Mouse (Mus musculus): Measurements from ENCODE around the gene Rab40b. TPM values are rescaled to one million over a fixed set of nuclear protein-coding genes. Genes with fewer than 3 reads are reported as not detected.

The Rab40b gene
- polyA plus RNA-seq (2012; rRNA removed), result 0.32 and 0.47 TPM in 2 replicates

- no peak within 1 kb of the TSS for H3K27ac ChIP-seq (ENCODE audit: control insufficient read depth, insufficient read depth, low read depth, low read length)
- H3K36me3 ChIP-seq (ENCODE audit: control insufficient read depth, insufficient read depth, low read length), result no peaks in the 10 kb centered on the region
- peaks cover 8% of the 10 kb centered on the region for H3K4me1 ChIP-seq (ENCODE audit: control insufficient read depth, insufficient read depth, low read length)
Observed at GRCm38 (mm10) chr11:121387750-121388553, at the start of gene Rab40b. Gene Rab40b, minus strand, starts transcription at chr11:121388251.

GRCm38 (mm10) chr11:121437236-121437635 is 49.2 kb upstream of the Rab40b start:
- Histone ChIP-seq H3K4me1 (ENCODE audit: control insufficient read depth, insufficient read depth, low read length) (peaks cover 5% of the 10 kb centered on the region), H3K4me3 (ENCODE audit: control insufficient read depth, low read depth, low read length) (no peak overlapping the region), H3K27ac (ENCODE audit: control insufficient read depth, insufficient read depth, low read depth, low read length) (no peak overlapping the region), H3K27me3 (ENCODE audit: control insufficient read depth, insufficient read depth, low read length) (no peaks in the 10 kb centered on the region), H3K36me3 (ENCODE audit: control insufficient read depth, insufficient read depth, low read length) (no peaks in the 10 kb centered on the region)
- TF ChIP-seq POLR2A (IDR thresholded peaks at IDR 0.05; ENCODE audit: control insufficient read depth, low read depth, low read length) (no peak), CTCF (IDR thresholded peaks at IDR 0.05; ENCODE audit: control insufficient read depth, insufficient read depth, insufficient replicate concordance, low read depth, low read length) (no peak)

More at GRCm38 (mm10) chr11:121387750-121388553, at the start of gene Rab40b:
- Histone ChIP-seq H3K27me3 (ENCODE audit: control insufficient read depth, insufficient read depth, low read length) (no peaks in the 10 kb centered on the region), H3K4me3 (ENCODE audit: control insufficient read depth, low read depth, low read length) (peak within 1 kb of the TSS; percentile 56)
- TF ChIP-seq POLR2A (IDR thresholded peaks at IDR 0.05; ENCODE audit: control insufficient read depth, low read depth, low read length), result no peak
- no peak for TF ChIP-seq CTCF (IDR thresholded peaks at IDR 0.05; ENCODE audit: control insufficient read depth, insufficient read depth, insufficient replicate concordance, low read depth, low read length)

- Histone ChIP-seq H3K4me3 (ENCODE audit: control insufficient read depth, low read depth, low read length) (peak within 1 kb of the TSS; percentile 9), H3K36me3 (ENCODE audit: control insufficient read depth, insufficient read depth, low read length) (no peaks in the 10 kb centered on the region; the same call in 1 of the 2 replicates), H3K27ac (ENCODE audit: control insufficient read depth, insufficient read depth, low read depth, low read length) (no peak within 1 kb of the TSS), H3K27me3 (ENCODE audit: control insufficient read depth, insufficient read depth, low read length) (no peaks in the 10 kb centered on the region), H3K4me1 (ENCODE audit: control insufficient read depth, insufficient read depth, low read length) (peaks cover 5% of the 10 kb centered on the region)
- TF ChIP-seq CTCF (IDR thresholded peaks at IDR 0.05; ENCODE audit: control insufficient read depth, insufficient read depth, insufficient replicate concordance, low read depth, low read length) (no peak), POLR2A (IDR thresholded peaks at IDR 0.05; ENCODE audit: control insufficient read depth, low read depth, low read length) (no peak)
Observed at GRCm38 (mm10) chr11:121434156-121435155, 46.4 kb upstream of the Rab40b start, which contains the start of gene Fn3k. Gene Fn3k, plus strand, starts transcription at chr11:121434913.

- H3K27ac ChIP-seq (ENCODE audit: control insufficient read depth, insufficient read depth, low read depth, low read length), result no peak overlapping the region
- H3K4me3 ChIP-seq (ENCODE audit: control insufficient read depth, low read depth, low read length), result no peak overlapping the region
- H3K4me1 ChIP-seq (ENCODE audit: control insufficient read depth, insufficient read depth, low read length), result peaks cover 5% of the 10 kb centered on the region
- TF ChIP-seq POLR2A (IDR thresholded peaks at IDR 0.05; ENCODE audit: control insufficient read depth, low read depth, low read length), result no peak
- TF ChIP-seq CTCF (IDR thresholded peaks at IDR 0.05; ENCODE audit: control insufficient read depth, insufficient read depth, insufficient replicate concordance, low read depth, low read length), result no peak
- no peaks in the 10 kb centered on the region; the same call in 1 of the 2 replicates for H3K36me3 ChIP-seq (ENCODE audit: control insufficient read depth, insufficient read depth, low read length)
- H3K27me3 ChIP-seq (ENCODE audit: control insufficient read depth, insufficient read depth, low read length), result no peaks in the 10 kb centered on the region
Observed at GRCm38 (mm10) chr11:121433397-121433796, 45.3 kb upstream of the Rab40b start.

GRCm38 (mm10) chr11:121421553-121422173 is 33.6 kb upstream of the Rab40b start:
- H3K27me3 ChIP-seq (ENCODE audit: control insufficient read depth, insufficient read depth, low read length), result no peaks in the 10 kb centered on the region
- TF ChIP-seq CTCF (IDR thresholded peaks at IDR 0.05; ENCODE audit: control insufficient read depth, insufficient read depth, insufficient replicate concordance, low read depth, low read length) (no peak), POLR2A (IDR thresholded peaks at IDR 0.05; ENCODE audit: control insufficient read depth, low read depth, low read length) (no peak)
- peak overlapping the region; percentile 91 for H3K4me3 ChIP-seq (ENCODE audit: control insufficient read depth, low read depth, low read length)
- H3K36me3 ChIP-seq (ENCODE audit: control insufficient read depth, insufficient read depth, low read length), result no peaks in the 10 kb centered on the region; the same call in 1 of the 2 replicates
- H3K27ac ChIP-seq (ENCODE audit: control insufficient read depth, insufficient read depth, low read depth, low read length), result peak overlapping the region; percentile 64
- peaks cover 4% of the 10 kb centered on the region for H3K4me1 ChIP-seq (ENCODE audit: control insufficient read depth, insufficient read depth, low read length)

- Histone ChIP-seq H3K27me3 (ENCODE audit: control insufficient read depth, insufficient read depth, low read length) (no peaks in the 10 kb centered on the region), H3K36me3 (ENCODE audit: control insufficient read depth, insufficient read depth, low read length) (no peaks in the 10 kb centered on the region; the same call in 1 of the 2 replicates), H3K4me3 (ENCODE audit: control insufficient read depth, low read depth, low read length) (peak within 1 kb of the TSS; percentile 91), H3K4me1 (ENCODE audit: control insufficient read depth, insufficient read depth, low read length) (peaks cover 4% of the 10 kb centered on the region), H3K27ac (ENCODE audit: control insufficient read depth, insufficient read depth, low read depth, low read length) (peak within 1 kb of the TSS; percentile 80)
- peak; percentile 61 for TF ChIP-seq POLR2A (IDR thresholded peaks at IDR 0.05; ENCODE audit: control insufficient read depth, low read depth, low read length)
- TF ChIP-seq CTCF (IDR thresholded peaks at IDR 0.05; ENCODE audit: control insufficient read depth, insufficient read depth, insufficient replicate concordance, low read depth, low read length), result no peak
Observed at GRCm38 (mm10) chr11:121420830-121421552, 32.9 kb upstream of the Rab40b start, which contains the start of gene Fn3krp. Gene Fn3krp, plus strand, starts transcription at chr11:121421401.
